In genomic region chrX:50591477-50591876, GRCm38 (mm10) we compare ENCODE assay signal across 8 mouse cellular contexts.
DNase-seq lines count a peak whose midpoint lies in the region; ATAC-seq and TF ChIP-seq lines count a peak whose summit lies in the region.

No protein-coding gene starts in this region.

- H3K27ac ChIP-seq in forebrain, embryonic 11.5 days (ENCODE audit: low read depth, low read length): no peak overlapping the region
- no peak overlapping the region; the same call in 1 of the 2 replicates for H3K27ac ChIP-seq in forebrain, embryonic 16.5 days (ENCODE audit: low read length)
- H3K27ac ChIP-seq in lung, embryonic 14.5 days (ENCODE audit: low read depth): no peak overlapping the region
- no peak overlapping the region for H3K27ac ChIP-seq in hindbrain, embryonic 16.5 days (ENCODE audit: low read depth, low read length)
- no peak overlapping the region for H3K27ac ChIP-seq in neural tube, embryonic 15.5 days (replicated peaks)

- TF ChIP-seq CTCF in lung, embryonic 14.5 days (IDR thresholded peaks at IDR 0.05; ENCODE audit: low read depth): peak; percentile 22; the same call in 1 of the 2 replicates

- DNase-seq in forebrain, embryonic 11.5 days (ENCODE audit: low spot score): peak; percentile 55
- peak; percentile 81 for DNase-seq in lung, embryonic 14.5 days
- DNase-seq in lung, postnatal 10 days: no peak
- DNase-seq in layer of hippocampus, postnatal 36 days: no peak

- no peak overlapping the region for H3K4me3 ChIP-seq in forebrain, embryonic 11.5 days (ENCODE audit: low read depth, low read length)
- H3K4me3 ChIP-seq in forebrain, embryonic 16.5 days (replicated peaks; ENCODE audit: low read length): no peak overlapping the region
- no peak overlapping the region for H3K4me3 ChIP-seq in lung, embryonic 14.5 days (ENCODE audit: low read depth, low read length)
- H3K4me3 ChIP-seq in hindbrain, embryonic 16.5 days (ENCODE audit: low read length): no peak overlapping the region
- H3K4me3 ChIP-seq in neural tube, embryonic 15.5 days (replicated peaks): 0 out of 2 replicates have a peak overlapping the region, but pooled peaks have one; percentile 23

- 61% methylated on average over 4 of the region's 4 CpGs for WGBS in forebrain, embryonic 11.5 days
- WGBS in forebrain, embryonic 16.5 days: 84% methylated on average over 4 of the region's 4 CpGs
- WGBS in lung, embryonic 14.5 days: 84% methylated on average over 4 of the region's 4 CpGs
- 66% methylated on average over 4 of the region's 4 CpGs for WGBS in hindbrain, embryonic 16.5 days
- 66% methylated on average over 4 of the region's 4 CpGs for WGBS in neural tube, embryonic 15.5 days

- H3K4me2 ChIP-seq in forebrain, embryonic 11.5 days (ENCODE audit: low read depth, low read length, severe bottlenecking): no peak overlapping the region
- H3K4me2 ChIP-seq in forebrain, embryonic 16.5 days (ENCODE audit: low read length): no peak overlapping the region; the same call in 1 of the 2 replicates
- 0 out of 2 replicates have a peak overlapping the region, but pooled peaks have one; percentile 31 for H3K4me2 ChIP-seq in lung, embryonic 14.5 days
- H3K4me2 ChIP-seq in hindbrain, embryonic 16.5 days (ENCODE audit: low read length): peak overlapping the region; percentile 23; the same call in 1 of the 2 replicates
- H3K4me2 ChIP-seq in neural tube, embryonic 15.5 days: peak overlapping the region; percentile 26

- no peak for ATAC-seq in forebrain, embryonic 11.5 days (replicated peaks; ENCODE audit: low FRiP score)
- no peak for ATAC-seq in forebrain, embryonic 16.5 days
- ATAC-seq in lung, embryonic 14.5 days (ENCODE audit: insufficient read depth): no peak
- peak; percentile 37; the same call in 1 of the 2 replicates for ATAC-seq in hindbrain, embryonic 16.5 days
- ATAC-seq in neural tube, embryonic 15.5 days (ENCODE audit: low FRiP score): no peak
- no peak for ATAC-seq in megakaryocyte progenitor cell, adult 5-6 weeks (replicated peaks; ENCODE audit: poor library complexity)

- H3K9me3 ChIP-seq in forebrain, embryonic 11.5 days (ENCODE audit: control insufficient read depth, low read length): no peaks in the 10 kb centered on the region
- H3K9me3 ChIP-seq in forebrain, embryonic 16.5 days (ENCODE audit: control insufficient read depth, low read length): no peaks in the 10 kb centered on the region
- no peaks in the 10 kb centered on the region for H3K9me3 ChIP-seq in lung, embryonic 14.5 days (ENCODE audit: low read depth, low read length)
- H3K9me3 ChIP-seq in hindbrain, embryonic 16.5 days (ENCODE audit: control insufficient read depth, low read length): no peaks in the 10 kb centered on the region
- H3K9me3 ChIP-seq in neural tube, embryonic 15.5 days (replicated peaks): no peaks in the 10 kb centered on the region

- H3K9ac ChIP-seq in forebrain, embryonic 11.5 days (ENCODE audit: low read length): no peak overlapping the region
- no peak overlapping the region for H3K9ac ChIP-seq in forebrain, embryonic 16.5 days (replicated peaks; ENCODE audit: low read depth, low read length)
- H3K9ac ChIP-seq in lung, embryonic 14.5 days: no peak overlapping the region
- H3K9ac ChIP-seq in hindbrain, embryonic 16.5 days (ENCODE audit: low read depth, low read length): no peak overlapping the region
- no peak overlapping the region for H3K9ac ChIP-seq in neural tube, embryonic 15.5 days (replicated peaks)

- no peaks in the 10 kb centered on the region for H3K4me1 ChIP-seq in forebrain, embryonic 11.5 days (replicated peaks; ENCODE audit: control insufficient read depth, insufficient read depth, low read length)
- no peaks in the 10 kb centered on the region for H3K4me1 ChIP-seq in forebrain, embryonic 16.5 days (replicated peaks; ENCODE audit: control insufficient read depth, insufficient read depth, low read length)
- no peaks in the 10 kb centered on the region for H3K4me1 ChIP-seq in lung, embryonic 14.5 days (ENCODE audit: insufficient read depth)
- no peaks in the 10 kb centered on the region for H3K4me1 ChIP-seq in hindbrain, embryonic 16.5 days (ENCODE audit: control insufficient read depth, insufficient read depth, low read depth, low read length)
- H3K4me1 ChIP-seq in neural tube, embryonic 15.5 days: no peaks in the 10 kb centered on the region

- no peaks in the 10 kb centered on the region; the same call in 1 of the 2 replicates for H3K36me3 ChIP-seq in forebrain, embryonic 11.5 days (ENCODE audit: control insufficient read depth, insufficient read depth, low read length)
- no peaks in the 10 kb centered on the region for H3K36me3 ChIP-seq in forebrain, embryonic 16.5 days (ENCODE audit: control insufficient read depth, insufficient read depth)
- H3K36me3 ChIP-seq in lung, embryonic 14.5 days (ENCODE audit: insufficient read depth): 0 out of 2 replicates have a peak, but pooled peaks cover 3% of the 10 kb centered on the region
- H3K36me3 ChIP-seq in hindbrain, embryonic 16.5 days (ENCODE audit: control insufficient read depth, insufficient read depth, low read length): 0 out of 2 replicates have a peak, but pooled peaks cover 2% of the 10 kb centered on the region
- peaks cover 5% of the 10 kb centered on the region; the same call in 1 of the 2 replicates for H3K36me3 ChIP-seq in neural tube, embryonic 15.5 days

- no peaks in the 10 kb centered on the region for H3K27me3 ChIP-seq in forebrain, embryonic 11.5 days (ENCODE audit: control insufficient read depth, insufficient read depth, low read length)
- no peaks in the 10 kb centered on the region for H3K27me3 ChIP-seq in forebrain, embryonic 16.5 days (replicated peaks; ENCODE audit: control insufficient read depth, insufficient read depth, low read length)
- H3K27me3 ChIP-seq in lung, embryonic 14.5 days (ENCODE audit: insufficient read depth, low read length): no peaks in the 10 kb centered on the region
- H3K27me3 ChIP-seq in hindbrain, embryonic 16.5 days (replicated peaks; ENCODE audit: control insufficient read depth, insufficient read depth, low read length): no peaks in the 10 kb centered on the region
- no peaks in the 10 kb centered on the region for H3K27me3 ChIP-seq in neural tube, embryonic 15.5 days (replicated peaks)

Comparison
In these comparisons a context has a peak if more than half of its experiments do, and no peak if none do; other contexts are left out.
1. DNase-seq: peak in forebrain, embryonic 11.5 days (single experiment) and lung, embryonic 14.5 days (single experiment); none in lung, postnatal 10 days (single experiment) and layer of hippocampus, postnatal 36 days (0 of 2).
2. H3K4me2 ChIP-seq: peak in lung, embryonic 14.5 days (single experiment), hindbrain, embryonic 16.5 days (single experiment) and neural tube, embryonic 15.5 days (single experiment); none in forebrain, embryonic 11.5 days (single experiment) and forebrain, embryonic 16.5 days (single experiment).